Mouse (Mus musculus): Measurements from ENCODE around the gene Tmco5. TPM values are rescaled to one million over a fixed set of nuclear protein-coding genes. Genes with fewer than 3 reads are reported as not detected.

The Tmco5 gene
- polyA plus RNA-seq (2015; fragmentation: Nextera tagmentation; extraction: Ambion mirVana): not detected in 2 replicates

GRCm38 (mm10) chr2:116878391-116878790 is at the start of gene Tmco5:
Gene Tmco5, plus strand, starts transcription at chr2:116878691.
- Histone ChIP-seq H3K27ac (ENCODE audit: low read length) (no peak within 1 kb of the TSS), H3K4me3 (ENCODE audit: low read depth, low read length) (no peak within 1 kb of the TSS), H3K9ac (ENCODE audit: low read depth, low read length) (no peak within 1 kb of the TSS), H3K36me3 (ENCODE audit: control insufficient read depth, insufficient read depth, low read length) (no peaks in the 10 kb centered on the region), H3K4me1 (ENCODE audit: control insufficient read depth, insufficient read depth, low read length) (no peaks in the 10 kb centered on the region), H3K4me2 (ENCODE audit: low read length) (no peak within 1 kb of the TSS), H3K9me3 (replicated peaks; ENCODE audit: control insufficient read depth, low read length, poor library complexity, severe bottlenecking) (no peaks in the 10 kb centered on the region), H3K27me3 (ENCODE audit: control insufficient read depth, insufficient read depth, low read depth, low read length) (no peaks in the 10 kb centered on the region)
- WGBS: 90% methylated on average over 3 of the region's 3 CpGs
- ATAC-seq: no peak

GRCm38 (mm10) chr2:116831863-116832262 is 46.6 kb upstream of the Tmco5 start:
- no peak overlapping the region for H3K4me2 ChIP-seq (ENCODE audit: low read length)
- ATAC-seq: no peak
- H3K27ac ChIP-seq (ENCODE audit: low read length): no peak overlapping the region
- no peak overlapping the region for H3K4me3 ChIP-seq (ENCODE audit: low read depth, low read length)
- 79% methylated on average over 11 of the region's 11 CpGs for WGBS
- no peaks in the 10 kb centered on the region for H3K9me3 ChIP-seq (replicated peaks; ENCODE audit: control insufficient read depth, low read length, poor library complexity, severe bottlenecking)
- no peaks in the 10 kb centered on the region for H3K27me3 ChIP-seq (ENCODE audit: control insufficient read depth, insufficient read depth, low read depth, low read length)
- no peaks in the 10 kb centered on the region for H3K36me3 ChIP-seq (ENCODE audit: control insufficient read depth, insufficient read depth, low read length)
- H3K4me1 ChIP-seq (ENCODE audit: control insufficient read depth, insufficient read depth, low read length): no peaks in the 10 kb centered on the region
- H3K9ac ChIP-seq (ENCODE audit: low read depth, low read length): no peak overlapping the region

- no peak overlapping the region for H3K27ac ChIP-seq (ENCODE audit: low read length)
- no peaks in the 10 kb centered on the region for H3K36me3 ChIP-seq (ENCODE audit: control insufficient read depth, insufficient read depth, low read length)
- H3K9ac ChIP-seq (ENCODE audit: low read depth, low read length): no peak overlapping the region
- no peaks in the 10 kb centered on the region for H3K9me3 ChIP-seq (replicated peaks; ENCODE audit: control insufficient read depth, low read length, poor library complexity, severe bottlenecking)
- no peak overlapping the region for H3K4me3 ChIP-seq (ENCODE audit: low read depth, low read length)
- no peaks in the 10 kb centered on the region for H3K27me3 ChIP-seq (ENCODE audit: control insufficient read depth, insufficient read depth, low read depth, low read length)
- WGBS: 23% methylated on average over 3 of the region's 3 CpGs
- ATAC-seq: no peak
- H3K4me1 ChIP-seq (ENCODE audit: control insufficient read depth, insufficient read depth, low read length): peaks cover 3% of the 10 kb centered on the region; the same call in 1 of the 2 replicates
- H3K4me2 ChIP-seq (ENCODE audit: low read length): no peak overlapping the region
These were observed 40.7 kb upstream of the Tmco5 start for GRCm38 (mm10) chr2:116837829-116838228.

- Histone ChIP-seq H3K4me1 (ENCODE audit: control insufficient read depth, insufficient read depth, low read length) (peaks cover 3% of the 10 kb centered on the region; the same call in 1 of the 2 replicates), H3K36me3 (ENCODE audit: control insufficient read depth, insufficient read depth, low read length) (no peaks in the 10 kb centered on the region), H3K27me3 (ENCODE audit: control insufficient read depth, insufficient read depth, low read depth, low read length) (no peaks in the 10 kb centered on the region), H3K4me2 (ENCODE audit: low read length) (peak overlapping the region; percentile 35), H3K27ac (ENCODE audit: low read length) (no peak overlapping the region), H3K9me3 (replicated peaks; ENCODE audit: control insufficient read depth, low read length, poor library complexity, severe bottlenecking) (no peaks in the 10 kb centered on the region), H3K9ac (ENCODE audit: low read depth, low read length) (no peak overlapping the region), H3K4me3 (ENCODE audit: low read depth, low read length) (no peak overlapping the region)
- WGBS: 24% methylated on average over 8 of the region's 8 CpGs
- ATAC-seq: peak; percentile 76
These were observed 39.8 kb upstream of the Tmco5 start for GRCm38 (mm10) chr2:116838538-116839197.

GRCm38 (mm10) chr2:116849980-116850636 is 28.4 kb upstream of the Tmco5 start:
- H3K4me3 ChIP-seq (ENCODE audit: low read depth, low read length): no peak overlapping the region
- no peak overlapping the region for H3K4me2 ChIP-seq (ENCODE audit: low read length)
- H3K9me3 ChIP-seq (replicated peaks; ENCODE audit: control insufficient read depth, low read length, poor library complexity, severe bottlenecking): no peaks in the 10 kb centered on the region
- no peaks in the 10 kb centered on the region for H3K36me3 ChIP-seq (ENCODE audit: control insufficient read depth, insufficient read depth, low read length)
- ATAC-seq: no peak
- H3K27ac ChIP-seq (ENCODE audit: low read length): no peak overlapping the region
- no peak overlapping the region for H3K9ac ChIP-seq (ENCODE audit: low read depth, low read length)
- no peaks in the 10 kb centered on the region for H3K4me1 ChIP-seq (ENCODE audit: control insufficient read depth, insufficient read depth, low read length)
- H3K27me3 ChIP-seq (ENCODE audit: control insufficient read depth, insufficient read depth, low read depth, low read length): no peaks in the 10 kb centered on the region
- 92% methylated on average over 20 of the region's 20 CpGs for WGBS

GRCm38 (mm10) chr2:116851356-116851755 is 27.1 kb upstream of the Tmco5 start:
- no peak overlapping the region for H3K4me2 ChIP-seq (ENCODE audit: low read length)
- H3K27ac ChIP-seq (ENCODE audit: low read length): no peak overlapping the region
- no peak for ATAC-seq
- WGBS: 83% methylated on average over 4 of the region's 4 CpGs
- H3K27me3 ChIP-seq (ENCODE audit: control insufficient read depth, insufficient read depth, low read depth, low read length): no peaks in the 10 kb centered on the region
- no peaks in the 10 kb centered on the region for H3K4me1 ChIP-seq (ENCODE audit: control insufficient read depth, insufficient read depth, low read length)
- no peak overlapping the region for H3K9ac ChIP-seq (ENCODE audit: low read depth, low read length)
- no peaks in the 10 kb centered on the region for H3K9me3 ChIP-seq (replicated peaks; ENCODE audit: control insufficient read depth, low read length, poor library complexity, severe bottlenecking)
- H3K4me3 ChIP-seq (ENCODE audit: low read depth, low read length): no peak overlapping the region
- no peaks in the 10 kb centered on the region for H3K36me3 ChIP-seq (ENCODE audit: control insufficient read depth, insufficient read depth, low read length)

GRCm38 (mm10) chr2:116852249-116852648 is 26.2 kb upstream of the Tmco5 start:
- Histone ChIP-seq H3K27me3 (ENCODE audit: control insufficient read depth, insufficient read depth, low read depth, low read length) (no peaks in the 10 kb centered on the region), H3K9ac (ENCODE audit: low read depth, low read length) (no peak overlapping the region), H3K36me3 (ENCODE audit: control insufficient read depth, insufficient read depth, low read length) (no peaks in the 10 kb centered on the region), H3K9me3 (replicated peaks; ENCODE audit: control insufficient read depth, low read length, poor library complexity, severe bottlenecking) (no peaks in the 10 kb centered on the region), H3K4me1 (ENCODE audit: control insufficient read depth, insufficient read depth, low read length) (no peaks in the 10 kb centered on the region), H3K27ac (ENCODE audit: low read length) (no peak overlapping the region), H3K4me2 (ENCODE audit: low read length) (no peak overlapping the region), H3K4me3 (ENCODE audit: low read depth, low read length) (no peak overlapping the region)
- ATAC-seq: no peak
- WGBS: 27% methylated on average over 5 of the region's 5 CpGs

- Histone ChIP-seq H3K4me3 (ENCODE audit: low read depth, low read length) (no peak overlapping the region), H3K4me2 (ENCODE audit: low read length) (no peak overlapping the region), H3K9ac (ENCODE audit: low read depth, low read length) (no peak overlapping the region), H3K27me3 (ENCODE audit: control insufficient read depth, insufficient read depth, low read depth, low read length) (no peaks in the 10 kb centered on the region), H3K9me3 (replicated peaks; ENCODE audit: control insufficient read depth, low read length, poor library complexity, severe bottlenecking) (no peaks in the 10 kb centered on the region), H3K4me1 (ENCODE audit: control insufficient read depth, insufficient read depth, low read length) (no peaks in the 10 kb centered on the region), H3K36me3 (ENCODE audit: control insufficient read depth, insufficient read depth, low read length) (no peaks in the 10 kb centered on the region), H3K27ac (ENCODE audit: low read length) (no peak overlapping the region)
- no peak for ATAC-seq
- WGBS: 56% methylated on average over 6 of the region's 6 CpGs
These were observed 19.8 kb upstream of the Tmco5 start for GRCm38 (mm10) chr2:116858703-116859102.

- Histone ChIP-seq H3K4me2 (ENCODE audit: low read length) (no peak overlapping the region), H3K36me3 (ENCODE audit: control insufficient read depth, insufficient read depth, low read length) (no peaks in the 10 kb centered on the region), H3K4me1 (ENCODE audit: control insufficient read depth, insufficient read depth, low read length) (no peaks in the 10 kb centered on the region), H3K27me3 (ENCODE audit: control insufficient read depth, insufficient read depth, low read depth, low read length) (no peaks in the 10 kb centered on the region), H3K27ac (ENCODE audit: low read length) (no peak overlapping the region), H3K9me3 (replicated peaks; ENCODE audit: control insufficient read depth, low read length, poor library complexity, severe bottlenecking) (no peaks in the 10 kb centered on the region), H3K9ac (ENCODE audit: low read depth, low read length) (no peak overlapping the region), H3K4me3 (ENCODE audit: low read depth, low read length) (no peak overlapping the region)
- WGBS: 26% methylated on average over 9 of the region's 9 CpGs
- no peak for ATAC-seq
These were observed 1.4 kb upstream of the Tmco5 start for GRCm38 (mm10) chr2:116876955-116877615.
